Mouse (Mus musculus): ENCODE data around the gene Dusp5. TPM values are rescaled to one million over a fixed set of nuclear protein-coding genes. Genes with fewer than 3 reads are reported as not detected.

The Dusp5 gene
- polyA plus RNA-seq (2012; ENCODE audit: insufficient read depth, insufficient read length, missing spikeins), result 0.97 and 1.8 TPM in 2 replicates

GRCm38 (mm10) chr19:53528752-53529454 is at the start of gene Dusp5:
Dusp5 (plus strand) TSS chr19:53529109.
- peak within 1 kb of the TSS; percentile 77 for H3K4me3 ChIP-seq (ENCODE audit: insufficient read depth, low read length)
- no peak for TF ChIP-seq CTCF (IDR thresholded peaks at IDR 0.05; ENCODE audit: low read depth, low read length)
- no peak for TF ChIP-seq POLR2A (IDR thresholded peaks at IDR 0.05; ENCODE audit: borderline replicate concordance, low read depth, low read length)
- no peak within 1 kb of the TSS for H3K27ac ChIP-seq (ENCODE audit: insufficient read depth, low read depth, low read length)
- H3K4me1 ChIP-seq (ENCODE audit: control insufficient read depth, insufficient read depth, low read length), result peaks cover 6% of the 10 kb centered on the region

- Histone ChIP-seq H3K4me3 (ENCODE audit: insufficient read depth, low read length) (no peak overlapping the region), H3K27ac (ENCODE audit: insufficient read depth, low read depth, low read length) (no peak overlapping the region), H3K4me1 (ENCODE audit: control insufficient read depth, insufficient read depth, low read length) (peaks cover 6% of the 10 kb centered on the region; the same call in 1 of the 2 replicates)
- no peak for TF ChIP-seq POLR2A (IDR thresholded peaks at IDR 0.05; ENCODE audit: borderline replicate concordance, low read depth, low read length)
Measured at GRCm38 (mm10) chr19:53479590-53479989, 49.3 kb upstream of the Dusp5 start.

- H3K27ac ChIP-seq (ENCODE audit: insufficient read depth, low read depth, low read length), result no peak overlapping the region
Measured at GRCm38 (mm10) chr19:53482093-53482492, 46.8 kb upstream of the Dusp5 start.

GRCm38 (mm10) chr19:53482527-53482926 is 46.4 kb upstream of the Dusp5 start:
- Histone ChIP-seq H3K4me1 (ENCODE audit: control insufficient read depth, insufficient read depth, low read length) (peaks cover 6% of the 10 kb centered on the region; the same call in 1 of the 2 replicates), H3K27ac (ENCODE audit: insufficient read depth, low read depth, low read length) (no peak overlapping the region), H3K4me3 (ENCODE audit: insufficient read depth, low read length) (no peak overlapping the region)
- TF ChIP-seq CTCF (IDR thresholded peaks at IDR 0.05; ENCODE audit: low read depth, low read length), result no peak

More at GRCm38 (mm10) chr19:53482093-53482492, 46.8 kb upstream of the Dusp5 start:
- no peak overlapping the region for H3K4me3 ChIP-seq (ENCODE audit: insufficient read depth, low read length)
- no peak for TF ChIP-seq POLR2A (IDR thresholded peaks at IDR 0.05; ENCODE audit: borderline replicate concordance, low read depth, low read length)
- no peak for TF ChIP-seq CTCF (IDR thresholded peaks at IDR 0.05; ENCODE audit: low read depth, low read length)
- H3K4me1 ChIP-seq (ENCODE audit: control insufficient read depth, insufficient read depth, low read length), result peaks cover 6% of the 10 kb centered on the region; the same call in 1 of the 2 replicates

GRCm38 (mm10) chr19:53483984-53484383 is 44.9 kb upstream of the Dusp5 start:
- Histone ChIP-seq H3K27ac (ENCODE audit: insufficient read depth, low read depth, low read length) (no peak overlapping the region), H3K4me3 (ENCODE audit: insufficient read depth, low read length) (no peak overlapping the region), H3K4me1 (ENCODE audit: control insufficient read depth, insufficient read depth, low read length) (peaks cover 6% of the 10 kb centered on the region; the same call in 1 of the 2 replicates)
- no peak for TF ChIP-seq POLR2A (IDR thresholded peaks at IDR 0.05; ENCODE audit: borderline replicate concordance, low read depth, low read length)
- TF ChIP-seq CTCF (IDR thresholded peaks at IDR 0.05; ENCODE audit: low read depth, low read length), result no peak

GRCm38 (mm10) chr19:53484918-53485317 is 44.0 kb upstream of the Dusp5 start:
- H3K4me3 ChIP-seq (ENCODE audit: insufficient read depth, low read length), result no peak overlapping the region
- no peaks in the 10 kb centered on the region for H3K4me1 ChIP-seq (ENCODE audit: control insufficient read depth, insufficient read depth, low read length)
- no peak for TF ChIP-seq CTCF (IDR thresholded peaks at IDR 0.05; ENCODE audit: low read depth, low read length)
- H3K27ac ChIP-seq (ENCODE audit: insufficient read depth, low read depth, low read length), result no peak overlapping the region

- no peak for TF ChIP-seq POLR2A (IDR thresholded peaks at IDR 0.05; ENCODE audit: borderline replicate concordance, low read depth, low read length)
- TF ChIP-seq CTCF (IDR thresholded peaks at IDR 0.05; ENCODE audit: low read depth, low read length), result no peak
- Histone ChIP-seq H3K27ac (ENCODE audit: insufficient read depth, low read depth, low read length) (no peak overlapping the region), H3K4me1 (ENCODE audit: control insufficient read depth, insufficient read depth, low read length) (no peaks in the 10 kb centered on the region)
Measured at GRCm38 (mm10) chr19:53489187-53489586, 39.7 kb upstream of the Dusp5 start.

GRCm38 (mm10) chr19:53489910-53490309 is 39.0 kb upstream of the Dusp5 start:
- TF ChIP-seq POLR2A (IDR thresholded peaks at IDR 0.05; ENCODE audit: borderline replicate concordance, low read depth, low read length), result no peak
- TF ChIP-seq CTCF (IDR thresholded peaks at IDR 0.05; ENCODE audit: low read depth, low read length), result no peak
- H3K27ac ChIP-seq (ENCODE audit: insufficient read depth, low read depth, low read length), result no peak overlapping the region
- no peak overlapping the region for H3K4me3 ChIP-seq (ENCODE audit: insufficient read depth, low read length)
- no peaks in the 10 kb centered on the region for H3K4me1 ChIP-seq (ENCODE audit: control insufficient read depth, insufficient read depth, low read length)

More at GRCm38 (mm10) chr19:53489187-53489586, 39.7 kb upstream of the Dusp5 start:
- no peak overlapping the region for H3K4me3 ChIP-seq (ENCODE audit: insufficient read depth, low read length)

- Histone ChIP-seq H3K27ac (ENCODE audit: insufficient read depth, low read depth, low read length) (no peak overlapping the region), H3K4me1 (ENCODE audit: control insufficient read depth, insufficient read depth, low read length) (no peaks in the 10 kb centered on the region), H3K4me3 (ENCODE audit: insufficient read depth, low read length) (no peak overlapping the region)
- TF ChIP-seq CTCF (IDR thresholded peaks at IDR 0.05; ENCODE audit: low read depth, low read length), result no peak
Measured at GRCm38 (mm10) chr19:53490898-53491297, 38.0 kb upstream of the Dusp5 start.

- H3K27ac ChIP-seq (ENCODE audit: insufficient read depth, low read depth, low read length), result no peak overlapping the region
- H3K4me3 ChIP-seq (ENCODE audit: insufficient read depth, low read length), result no peak overlapping the region
- H3K4me1 ChIP-seq (ENCODE audit: control insufficient read depth, insufficient read depth, low read length), result peaks cover 7% of the 10 kb centered on the region
- TF ChIP-seq POLR2A (IDR thresholded peaks at IDR 0.05; ENCODE audit: borderline replicate concordance, low read depth, low read length) (no peak), CTCF (IDR thresholded peaks at IDR 0.05; ENCODE audit: low read depth, low read length) (no peak)
Measured at GRCm38 (mm10) chr19:53492528-53492927, 36.4 kb upstream of the Dusp5 start.
